Mouse (Mus musculus) MEL-GATA-1-ER (cell line): Measurements from ENCODE around the gene Fbxl15.

ENCODE experiments used
- DNase-seq: peaks from one replicate; pipeline ENCODE4 v3.0.0-alpha.2; 2012; ENCODE audit warnings: low read depth; ENCODE audit errors: extremely low read depth

Gene Fbxl15

DNA sequence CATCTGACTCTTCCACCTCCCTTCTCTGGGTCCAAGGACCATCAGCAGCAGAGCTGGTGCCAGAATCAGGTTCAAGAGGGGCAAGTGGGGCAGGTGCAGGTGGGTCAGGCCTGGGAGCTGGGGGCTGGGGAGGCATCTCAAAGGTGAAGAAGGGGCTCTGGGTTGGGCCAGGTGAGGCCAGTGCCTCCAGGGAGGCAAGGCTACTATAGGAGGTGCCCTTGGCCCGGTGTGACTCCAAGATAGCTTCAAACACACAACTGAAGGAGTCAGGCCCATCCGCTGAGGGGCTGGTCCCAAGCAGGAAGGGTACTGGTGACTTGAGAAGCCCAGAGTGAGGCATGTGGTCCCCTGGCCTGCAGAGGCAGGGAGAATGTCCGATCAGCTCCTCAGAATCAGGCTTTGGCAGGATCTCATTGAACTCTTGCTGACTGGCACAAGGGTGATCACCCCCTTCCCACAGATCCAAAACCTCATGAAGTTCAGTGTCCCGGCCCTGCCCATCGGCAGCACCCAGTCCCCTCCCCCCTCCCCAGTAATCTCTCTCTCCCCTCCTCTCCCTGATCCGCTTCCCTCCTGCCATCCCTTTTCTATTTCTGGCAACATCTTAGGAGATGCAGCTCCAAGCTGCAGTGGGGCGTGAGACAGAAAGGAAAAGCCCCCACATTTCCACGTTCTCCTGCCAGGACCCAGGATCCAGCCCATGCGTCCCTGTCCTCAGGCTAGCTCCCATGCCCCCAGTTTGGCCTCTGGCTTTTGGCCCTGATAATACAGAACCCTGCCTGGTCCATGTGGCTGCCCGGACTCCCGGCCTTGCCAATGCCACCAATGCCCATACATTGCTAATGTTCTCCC, 5.6 kb upstream of the Fbxl15 start:
- DNase-seq = no peak

DNA sequence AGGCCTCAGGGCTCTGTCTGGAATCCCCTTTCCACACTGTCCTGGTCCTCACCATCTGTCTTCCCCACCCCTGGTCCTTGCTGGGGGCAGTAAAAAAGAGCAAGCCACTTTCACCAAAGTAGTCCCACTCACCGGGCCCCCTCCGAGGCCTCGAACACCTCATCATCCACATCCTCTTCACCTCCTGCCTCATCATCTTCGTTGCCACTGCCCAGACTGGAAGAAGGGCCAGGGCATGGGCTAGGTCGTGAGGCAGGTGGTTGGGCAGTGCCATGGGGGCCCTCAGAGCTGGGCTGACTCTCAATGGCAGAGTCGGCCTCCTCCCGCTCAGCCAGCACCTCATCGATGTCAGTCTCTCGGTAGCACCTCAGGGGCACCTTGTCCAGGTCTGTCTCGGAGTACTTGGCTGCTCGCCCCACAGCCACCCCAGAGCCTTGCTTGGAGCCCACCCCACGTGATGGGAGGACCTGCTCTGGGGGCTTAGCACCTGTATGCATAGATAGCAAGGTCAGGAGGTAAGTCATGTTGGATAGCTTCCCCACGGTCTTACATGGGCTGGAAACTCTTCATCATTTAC, 4.9 kb upstream of the Fbxl15 start:
- no peak for DNase-seq

DNA sequence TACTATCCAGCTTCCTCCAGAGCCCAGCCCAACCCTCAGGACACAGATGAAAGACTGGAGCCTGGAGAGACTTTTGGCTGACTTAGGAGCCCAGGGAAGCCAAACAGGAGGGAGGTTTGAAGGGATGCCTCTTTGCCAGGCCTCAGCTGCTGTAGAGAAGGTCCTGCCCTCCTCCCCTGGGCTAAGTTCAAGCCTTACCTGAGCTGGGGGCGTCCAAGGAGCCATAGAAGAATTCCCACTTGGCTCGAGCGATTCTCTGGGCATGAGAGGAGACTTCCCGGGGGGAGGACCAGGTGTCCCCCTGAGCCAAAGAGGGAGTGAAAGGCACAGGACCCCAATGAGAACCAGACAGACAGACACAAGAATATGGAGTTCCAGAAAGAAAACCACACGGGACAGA, 4.3 kb upstream of the Fbxl15 start:
- no peak for DNase-seq

DNA sequence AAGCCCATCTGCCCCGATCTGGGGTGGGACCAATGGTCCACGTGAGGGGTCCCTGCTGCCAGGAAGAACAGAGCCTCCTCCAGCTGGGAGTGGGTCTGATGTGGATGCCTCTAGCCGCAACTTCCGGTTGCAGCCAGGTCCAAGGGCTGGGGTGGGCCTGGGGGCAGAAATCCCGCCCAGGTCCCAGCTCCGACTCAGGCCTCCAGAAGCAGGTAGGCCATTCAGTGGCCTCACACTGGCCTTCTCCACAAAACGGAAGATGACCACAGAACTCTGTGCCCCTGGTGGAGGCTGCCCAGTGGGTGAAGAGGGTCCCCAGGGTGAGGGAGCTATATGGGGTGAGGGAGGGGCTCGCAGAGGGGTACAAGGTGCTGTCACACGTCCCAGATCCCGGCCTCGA, 3.6 kb upstream of the Fbxl15 start:
- DNase-seq = no peak

DNA sequence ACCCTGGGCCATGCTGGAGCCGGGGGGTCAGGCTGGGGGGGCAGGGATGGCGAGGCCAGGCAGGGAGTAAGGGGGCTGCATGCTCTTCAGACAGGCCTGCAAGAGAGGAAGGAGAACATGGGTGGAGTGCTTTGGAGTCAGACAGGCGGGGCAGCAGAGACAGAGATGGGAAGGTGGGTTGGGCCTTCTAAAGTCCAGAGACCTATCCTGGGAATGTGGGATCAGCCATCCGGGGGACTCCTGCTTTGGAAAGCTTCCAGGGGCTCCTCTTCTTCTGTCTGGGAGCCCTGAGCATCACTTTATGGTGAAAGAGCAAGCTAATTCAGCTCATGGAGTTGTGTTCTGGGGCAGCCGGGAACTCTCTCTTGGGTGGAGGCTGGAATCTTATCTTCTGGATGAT, 3.1 kb upstream of the Fbxl15 start:
- DNase-seq = no peak

DNA sequence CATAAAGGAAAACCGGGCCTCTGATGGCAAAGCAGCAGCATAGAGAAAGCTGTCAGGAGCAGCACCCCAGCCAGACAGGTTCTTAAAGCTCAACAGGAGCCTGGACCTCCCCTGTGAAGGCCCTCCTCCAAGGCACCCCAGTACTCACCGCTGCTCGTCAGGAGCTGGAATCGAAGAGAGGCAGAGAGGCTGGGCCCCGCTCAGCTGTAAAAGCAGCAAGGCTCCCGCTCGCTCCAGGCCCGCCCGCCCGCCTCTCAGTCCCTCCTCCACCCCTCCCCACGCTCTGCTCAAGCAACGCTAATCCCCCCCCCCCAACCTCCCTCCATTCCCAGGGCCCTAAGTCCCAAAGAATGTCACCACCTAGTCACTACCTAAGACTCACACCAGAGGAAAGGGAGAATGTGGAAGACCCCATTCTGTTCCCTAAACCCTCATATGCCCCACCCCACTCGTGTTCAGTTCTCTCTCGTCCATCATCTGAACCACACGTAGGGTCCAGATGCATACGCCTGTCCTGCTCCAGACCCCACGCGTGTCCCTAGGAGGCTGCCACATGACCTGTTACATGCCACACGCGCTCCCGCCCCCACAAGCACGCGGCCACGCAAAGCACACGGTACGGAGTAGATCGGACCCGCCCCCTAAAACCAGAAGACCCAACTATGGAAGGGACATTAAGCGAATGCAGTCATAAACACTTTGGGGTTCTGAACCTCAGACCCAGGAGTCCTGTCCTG, 1.8 kb upstream of the Fbxl15 start:
- no peak for DNase-seq

DNA sequence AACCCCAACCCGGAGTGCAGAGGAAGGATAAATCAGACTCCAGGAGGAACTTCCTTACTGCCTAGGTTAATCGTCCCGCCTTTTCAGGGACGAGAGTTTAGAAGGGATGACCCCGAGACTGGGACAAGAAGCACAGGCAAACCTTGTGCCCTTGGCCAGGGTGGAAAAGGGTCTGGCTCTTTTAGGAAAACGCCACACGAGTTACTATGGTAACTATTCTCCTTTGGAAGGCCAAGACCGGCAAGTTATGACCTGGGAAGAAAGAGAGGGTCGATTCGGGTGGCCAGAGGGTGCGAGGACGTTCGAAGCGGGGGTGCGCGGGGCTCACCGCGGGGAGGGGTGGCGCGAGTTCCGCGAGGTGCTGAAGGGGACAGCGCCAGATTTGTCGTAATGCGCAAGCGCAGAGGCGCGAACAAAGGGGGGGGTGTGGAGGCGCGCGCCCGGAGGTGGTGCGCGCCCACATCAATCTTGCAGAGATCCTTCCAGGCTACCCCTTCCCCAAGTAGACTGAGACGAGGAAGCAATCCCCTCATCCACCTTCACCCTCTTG, 1.2 kb upstream of the Fbxl15 start, which contains the start of gene Psd:
Gene Psd, minus strand, starts transcription at position 401 of the 550 bp plus-strand sequence.
- DNase-seq = no peak

DNA sequence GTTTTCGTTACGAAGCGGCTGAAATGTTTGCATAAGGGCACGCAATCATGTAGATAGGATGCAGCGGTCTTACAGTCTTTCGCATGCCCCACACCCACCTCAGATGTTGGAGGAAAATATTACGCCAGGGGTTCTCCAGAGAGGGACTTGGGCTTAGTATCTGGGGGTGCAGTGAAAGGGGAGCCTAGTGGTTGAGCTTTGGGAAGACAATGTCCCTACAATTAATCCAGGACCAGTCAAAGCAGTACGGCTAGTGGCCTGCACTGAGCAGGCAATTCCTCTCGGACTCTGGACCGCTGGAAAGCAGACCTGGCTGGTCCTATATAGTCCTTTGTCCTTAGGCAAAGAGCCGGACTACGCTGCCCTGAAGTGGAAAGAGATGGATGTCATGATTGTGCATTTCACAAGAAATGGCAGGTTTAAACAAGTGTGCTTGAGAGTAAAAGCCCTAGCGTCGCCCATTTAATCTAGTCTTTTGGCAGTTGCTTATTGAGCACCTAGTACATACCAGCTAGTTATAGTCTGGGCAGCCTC, 386 bp upstream of the Fbxl15 start:
- peak; percentile 16 for DNase-seq

DNA sequence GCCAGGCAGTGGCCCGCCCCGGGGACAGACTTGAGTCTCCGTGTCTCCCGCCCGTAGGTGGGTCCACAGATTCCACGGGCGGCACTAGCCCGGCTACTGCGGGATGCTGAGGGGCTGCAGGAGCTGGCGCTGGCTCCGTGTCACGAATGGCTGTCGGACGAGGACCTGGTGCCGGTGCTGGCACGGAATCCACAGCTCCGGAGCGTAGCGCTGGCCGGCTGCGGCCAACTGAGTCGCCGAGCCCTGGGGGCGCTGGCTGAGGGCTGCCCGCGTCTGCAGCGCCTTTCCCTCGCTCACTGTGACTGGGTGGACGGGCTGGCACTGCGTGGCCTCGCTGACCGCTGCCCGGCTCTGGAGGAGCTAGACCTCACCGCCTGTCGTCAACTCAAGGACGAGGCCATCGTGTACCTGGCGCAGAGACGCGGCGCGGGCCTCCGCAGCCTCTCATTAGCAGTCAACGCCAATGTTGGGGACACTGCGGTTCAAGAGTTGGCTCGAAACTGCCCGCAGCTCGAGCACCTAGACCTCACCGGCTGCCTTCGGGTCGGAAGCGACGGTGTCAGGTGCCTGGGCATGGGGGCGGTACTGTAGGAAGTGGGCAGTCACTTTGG, 1.2 kb downstream of the Fbxl15 start:
- no peak for DNase-seq

DNA sequence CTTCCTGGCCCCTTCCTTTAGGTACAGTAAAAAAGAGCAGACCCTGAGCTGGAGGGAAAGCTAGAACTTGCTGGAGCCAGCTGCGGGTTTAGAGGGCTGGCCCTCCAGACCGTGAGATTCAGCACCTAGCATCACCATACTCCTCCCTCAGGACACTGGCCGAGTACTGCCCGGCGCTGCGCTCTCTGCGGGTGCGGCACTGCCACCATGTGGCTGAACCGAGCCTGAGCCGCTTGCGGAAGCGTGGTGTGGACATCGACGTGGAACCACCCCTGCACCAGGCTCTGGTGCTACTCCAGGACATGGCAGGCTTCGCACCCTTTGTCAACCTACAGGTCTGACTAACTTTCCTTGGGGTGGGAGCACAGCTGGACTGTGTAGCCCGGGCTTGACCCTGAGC, 2.0 kb downstream of the Fbxl15 start:
- no peak for DNase-seq

DNA sequence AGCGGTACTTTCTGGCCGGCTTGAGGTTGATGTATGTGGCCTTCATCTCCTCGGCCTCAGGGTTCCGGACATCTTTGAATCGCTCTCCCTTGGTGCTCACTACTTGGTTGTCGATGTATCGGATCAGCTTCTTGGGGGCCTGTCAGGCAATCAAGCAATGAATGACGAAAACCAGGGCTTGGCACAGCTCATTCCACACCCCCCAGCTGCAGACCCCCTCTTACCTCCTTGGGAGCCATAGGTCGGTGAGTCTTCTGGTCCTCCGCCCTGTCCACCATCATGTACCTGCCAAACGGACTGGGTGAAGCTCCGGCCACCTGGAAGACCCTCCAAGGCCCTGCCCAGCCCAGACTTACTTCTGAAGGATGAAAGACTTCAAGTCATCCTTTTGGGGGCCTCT, 2.7 kb downstream of the Fbxl15 start:
- no peak for DNase-seq

DNA sequence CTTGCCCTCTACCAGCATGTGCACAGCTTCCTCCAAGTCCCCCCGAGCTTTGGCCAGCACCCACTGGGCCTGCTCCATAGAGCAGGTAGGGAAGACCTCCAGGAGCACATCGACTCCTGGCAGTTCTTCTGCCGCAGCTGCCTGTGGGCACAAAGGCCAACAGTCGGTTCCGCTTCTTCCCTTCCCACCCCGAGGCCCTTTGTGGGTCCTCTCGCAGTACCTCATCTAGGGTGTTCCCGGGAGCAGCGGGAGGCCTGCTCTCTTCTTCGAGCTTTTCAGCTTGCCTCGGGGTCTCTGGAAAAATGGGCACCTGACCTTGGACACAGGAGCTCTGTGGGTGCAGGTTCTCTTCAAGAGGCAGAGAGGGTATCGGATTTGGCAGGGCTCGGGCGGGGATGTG, 3.3 kb downstream of the Fbxl15 start:
- DNase-seq = no peak

DNA sequence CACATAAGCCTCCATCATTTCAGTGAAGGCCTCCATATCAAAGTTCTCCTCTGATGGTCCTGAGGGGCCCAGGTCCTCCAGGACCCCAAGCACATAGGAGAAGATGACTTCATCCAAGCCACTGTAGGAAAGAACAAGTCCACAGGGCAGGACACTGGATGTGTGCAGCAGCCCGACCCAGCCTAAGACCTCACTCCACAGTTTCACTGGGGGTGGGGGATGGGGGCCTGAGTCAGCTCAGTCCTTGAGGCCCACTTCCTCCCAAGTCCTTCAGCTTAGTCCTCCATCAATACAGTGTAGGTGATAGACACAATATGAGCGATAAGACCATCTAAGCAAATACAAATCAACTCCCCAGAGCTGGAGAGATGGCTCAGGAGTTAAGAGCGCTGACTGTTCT, 4.0 kb downstream of the Fbxl15 start:
- DNase-seq = no peak

DNA sequence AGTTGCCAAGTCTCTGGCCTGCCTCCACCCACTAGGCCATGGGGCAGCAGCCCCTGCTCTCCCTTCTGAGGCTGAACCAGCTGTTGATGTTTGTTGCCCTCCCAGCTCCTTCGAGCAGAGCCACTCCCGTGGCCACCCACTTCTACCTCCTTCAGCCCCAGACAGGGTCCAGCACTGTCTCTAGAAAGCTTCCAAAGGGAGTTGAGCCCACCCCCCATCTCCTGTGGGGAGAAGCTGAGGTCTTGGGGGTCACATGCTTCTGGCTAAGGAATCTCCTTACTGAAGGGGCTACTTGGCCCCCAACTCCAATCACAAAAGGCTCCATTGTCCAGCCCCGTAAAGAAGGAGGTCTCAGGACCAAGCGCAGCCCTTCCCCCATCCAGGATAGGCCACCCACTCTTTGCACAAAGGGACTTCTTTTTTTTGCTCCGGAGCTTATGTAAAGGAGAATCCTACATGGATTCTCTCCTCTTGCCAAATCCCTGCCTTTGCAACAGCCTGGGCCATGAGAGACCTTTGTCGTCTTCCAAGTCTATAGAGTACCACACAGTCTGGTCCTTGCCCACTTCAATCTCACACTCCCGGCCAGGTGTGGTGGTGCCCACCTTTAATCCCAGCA, 4.8 kb downstream of the Fbxl15 start:
- DNase-seq = no peak

DNA sequence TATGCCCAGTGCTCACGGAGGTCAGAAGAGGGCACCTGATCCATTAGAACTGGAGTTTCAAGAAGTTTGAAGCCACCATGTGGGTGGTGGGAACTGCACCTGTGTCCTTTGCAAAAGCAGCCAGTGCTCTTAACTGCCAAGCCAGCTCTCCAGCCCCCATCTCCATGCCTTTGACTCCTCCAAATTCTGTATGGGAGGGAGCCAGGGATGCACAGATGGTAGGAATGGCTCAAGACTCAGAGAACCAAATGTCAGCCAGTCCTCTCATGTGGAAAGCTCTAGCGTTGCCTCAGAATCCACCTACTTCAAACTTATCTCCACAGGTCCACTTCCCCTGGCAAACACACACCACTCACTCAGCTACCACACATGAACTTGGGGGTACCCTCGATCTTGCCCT, 5.9 kb downstream of the Fbxl15 start:
- no peak for DNase-seq

DNA sequence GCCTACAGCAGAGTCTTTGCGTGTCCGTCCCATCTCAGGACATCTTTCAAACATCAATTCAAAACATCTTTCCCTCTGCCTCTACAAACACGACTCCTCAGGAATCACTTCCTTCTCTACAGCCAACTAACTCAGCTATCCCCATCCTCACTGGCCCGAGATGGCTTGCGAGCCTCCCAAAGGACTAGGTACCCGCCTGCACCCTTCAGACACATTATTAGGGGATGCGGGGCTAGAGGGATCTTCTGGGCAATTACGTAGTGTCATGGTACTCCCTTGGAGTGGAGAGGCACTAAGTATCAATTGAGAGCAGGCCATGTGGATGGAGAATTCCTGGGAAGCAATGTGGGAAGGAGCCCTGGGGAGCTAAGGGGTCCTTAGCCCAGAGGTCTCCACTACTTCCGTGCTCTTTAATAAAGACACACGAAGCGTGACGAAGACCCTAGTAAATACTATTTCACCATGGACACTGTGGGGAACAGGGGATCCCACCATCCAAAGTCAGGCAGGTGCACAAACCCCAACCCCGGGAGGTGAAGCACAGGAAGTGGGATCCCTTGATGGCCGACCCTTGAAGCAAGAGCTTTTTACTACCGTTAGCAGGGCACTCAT, 9.8 kb downstream of the Fbxl15 start:
- no peak for DNase-seq

DNA sequence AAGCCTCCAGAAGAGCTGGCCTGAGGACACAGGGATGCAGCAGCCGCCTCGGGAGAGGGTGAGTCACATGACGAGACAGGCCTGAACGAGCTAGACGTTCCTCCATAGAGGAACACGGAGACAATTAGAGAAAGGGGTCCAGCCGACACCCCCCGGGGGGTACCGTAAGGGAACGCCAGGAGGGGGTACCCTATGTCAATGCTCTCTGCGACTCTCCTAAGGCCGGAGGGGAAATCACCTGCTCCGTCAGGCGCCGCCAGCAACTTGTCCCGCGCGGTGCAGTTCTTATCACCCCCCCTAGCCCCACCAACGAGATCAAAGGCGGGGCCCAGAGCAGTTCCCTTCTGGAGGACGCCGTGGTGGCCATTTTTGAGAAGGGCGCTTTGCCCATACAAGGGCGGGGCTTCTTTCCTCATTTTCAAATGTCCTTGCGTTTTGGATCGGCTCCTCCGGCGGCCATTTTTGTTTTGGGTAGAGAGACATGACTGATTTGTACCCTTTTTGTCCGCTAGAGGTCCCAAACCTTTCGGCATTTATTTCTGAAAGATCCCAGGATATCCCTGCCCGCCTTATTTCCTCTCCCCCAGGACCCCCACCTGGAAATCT, 10.4 kb downstream of the Fbxl15 start, which contains the start of gene Cuedc2:
Gene Cuedc2, minus strand, starts transcription at position 372 of the 606 bp plus-strand sequence.
- DNase-seq = peak; percentile 98

DNA sequence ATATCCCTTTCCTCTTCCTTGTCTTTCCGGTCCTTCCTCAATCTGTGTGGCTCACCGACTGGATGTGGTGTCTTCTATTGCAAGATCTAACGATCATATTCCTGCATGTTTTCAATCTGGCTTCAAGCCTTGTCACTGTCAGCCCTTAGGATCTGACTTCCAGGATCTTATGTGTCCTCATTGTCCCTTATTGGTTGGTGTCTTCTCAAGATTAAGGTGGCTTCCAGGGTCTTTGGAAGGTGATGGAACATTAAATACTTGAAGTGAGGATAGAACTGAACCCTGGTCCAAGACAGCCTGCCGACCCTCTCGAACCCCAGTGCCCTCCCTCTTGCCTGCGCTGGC, 10.9 kb downstream of the Fbxl15 start:
- DNase-seq = no peak

DNA sequence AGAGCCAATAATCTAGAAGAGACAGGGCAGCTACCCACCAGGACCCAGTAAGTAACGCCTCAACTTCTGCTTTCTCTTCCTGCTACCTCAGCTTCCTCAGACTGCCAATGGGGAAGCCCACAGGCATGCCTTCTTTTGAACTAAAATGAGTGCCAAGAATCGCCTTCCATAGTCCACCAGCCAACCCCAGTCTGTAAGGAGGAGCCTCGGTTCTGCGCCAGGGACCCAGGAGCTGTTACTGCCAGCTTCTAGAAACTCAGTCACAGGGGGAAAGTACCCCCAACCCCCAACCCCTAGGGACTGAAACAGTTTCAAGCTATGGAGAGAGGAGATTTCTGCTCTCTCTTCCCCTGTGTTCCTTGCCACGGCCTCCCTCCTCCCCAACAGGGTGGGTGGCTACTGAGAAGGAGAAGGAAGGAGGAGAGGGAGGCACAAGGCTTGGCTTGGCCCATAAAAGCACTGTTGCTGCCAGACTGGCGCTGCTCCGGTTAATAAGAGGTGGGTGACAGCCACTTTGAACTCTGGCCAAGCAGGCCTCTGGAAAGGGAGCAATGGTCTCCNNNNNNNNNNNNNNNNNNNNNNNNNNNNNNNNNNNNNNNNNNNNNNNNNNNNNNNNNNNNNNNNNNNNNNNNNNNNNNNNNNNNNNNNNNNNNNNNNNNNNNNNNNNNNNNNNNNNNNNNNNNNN, 11.4 kb downstream of the Fbxl15 start:
- DNase-seq = peak; percentile 92
